ENCODE assay signal across 30 mouse cellular contexts in genomic region chr10:87018876-87019275, GRCm38 (mm10). TPM values are rescaled to one million over a fixed set of nuclear protein-coding genes. Genes with fewer than 3 reads are reported as not detected.
DNase-seq lines count a peak whose midpoint lies in the region; ATAC-seq and TF ChIP-seq lines count a peak whose summit lies in the region.
"Had no signal": no experiment of that assay in that cellular context is flagged by ENCODE, and none has a peak within 500 bp of the region (broad histone marks: within the 10 kb centered on the region; RNA-seq: fewer than 3 reads in every experiment).

No protein-coding gene starts in this region.

- peak; percentile 21; the same call in 1 of the 2 replicates for ATAC-seq in neural tube, embryonic 15.5 days (ENCODE audit: low FRiP score)
- ATAC-seq: activated CD4-positive, CD25-positive, alpha-beta regulatory T cell, adult 4 months; forebrain, embryonic 15.5 days had no signal

- no peaks in the 10 kb centered on the region for H3K9me3 ChIP-seq in neural tube, embryonic 15.5 days (replicated peaks)
- H3K9me3 ChIP-seq: embryonic facial prominence, embryonic 10.5 days; embryonic facial prominence, embryonic 13.5 days; forebrain, embryonic 12.5 days; forebrain, embryonic 15.5 days; hindbrain, embryonic 12.5 days; hindbrain, embryonic 15.5 days had no signal

- TF ChIP-seq POLR2A in heart, adult 2 months (IDR thresholded peaks at IDR 0.05; ENCODE audit: insufficient read depth, low read depth, low read length), result no peak

- TF ChIP-seq EP300 in heart, adult 2 months (IDR thresholded peaks at IDR 0.05; ENCODE audit: insufficient read depth, low read depth, low read length), result no peak

- H3K9ac ChIP-seq in neural tube, embryonic 15.5 days (replicated peaks), result no peak overlapping the region
- H3K9ac ChIP-seq in heart, adult 2 months (ENCODE audit: low read depth, low read length), result no peak overlapping the region
- H3K9ac ChIP-seq: embryonic facial prominence, embryonic 13.5 days; forebrain, embryonic 12.5 days; forebrain, embryonic 15.5 days; hindbrain, embryonic 12.5 days; hindbrain, embryonic 15.5 days had no signal

- TF ChIP-seq CTCF in heart, adult 2 months (IDR thresholded peaks at IDR 0.05), result no peak

- H3K4me2 ChIP-seq in neural tube, embryonic 15.5 days, result no peak overlapping the region
- H3K4me2 ChIP-seq: embryonic facial prominence, embryonic 13.5 days; forebrain, embryonic 12.5 days; forebrain, embryonic 15.5 days; heart, embryonic 11.5 days; hindbrain, embryonic 12.5 days; hindbrain, embryonic 15.5 days had no signal

- H3K4me3 ChIP-seq in neural tube, embryonic 15.5 days (replicated peaks), result no peak overlapping the region
- H3K4me3 ChIP-seq in heart, adult 2 months, result no peak overlapping the region
- H3K4me3 ChIP-seq: embryonic facial prominence, embryonic 10.5 days; embryonic facial prominence, embryonic 13.5 days; erythroblast, embryonic 14.5 days; forebrain, embryonic 12.5 days; forebrain, embryonic 15.5 days; hindbrain, embryonic 12.5 days; hindbrain, embryonic 15.5 days had no signal

- H3K36me3 ChIP-seq in neural tube, embryonic 15.5 days, result no peaks in the 10 kb centered on the region
- no peaks in the 10 kb centered on the region for H3K36me3 ChIP-seq in heart, adult 2 months (ENCODE audit: control insufficient read depth, insufficient read depth, low read length)
- H3K36me3 ChIP-seq: embryonic facial prominence, embryonic 10.5 days; embryonic facial prominence, embryonic 13.5 days; forebrain, embryonic 12.5 days; forebrain, embryonic 15.5 days; hindbrain, embryonic 12.5 days; hindbrain, embryonic 15.5 days had no signal

- WGBS in neural tube, embryonic 15.5 days, result 72% methylated on average over 9 of the region's 9 CpGs
- 56% methylated on average over 9 of the region's 9 CpGs for WGBS in heart, adult 2 months

- intact Hi-C loops in heart, adult 2 months (cut with DNase I), result no loop called here

- no peaks in the 10 kb centered on the region for H3K79me2 ChIP-seq in heart, adult 2 months (replicated peaks; ENCODE audit: control insufficient read depth, insufficient read depth, low read length)

- peaks cover 12% of the 10 kb centered on the region; the same call in 1 of the 2 replicates for H3K4me1 ChIP-seq in neural tube, embryonic 15.5 days
- H3K4me1 ChIP-seq in heart, adult 2 months (ENCODE audit: control insufficient read depth, insufficient read depth, low read length), result no peaks in the 10 kb centered on the region
- H3K4me1 ChIP-seq: embryonic facial prominence, embryonic 13.5 days had no signal

- no peak overlapping the region for H3K27ac ChIP-seq in neural tube, embryonic 15.5 days (replicated peaks)
- no peak overlapping the region for H3K27ac ChIP-seq in heart, adult 2 months
- H3K27ac ChIP-seq: embryonic facial prominence, embryonic 10.5 days; embryonic facial prominence, embryonic 13.5 days; forebrain, embryonic 12.5 days; forebrain, embryonic 15.5 days; hindbrain, embryonic 12.5 days; hindbrain, embryonic 15.5 days had no signal

- no peaks in the 10 kb centered on the region for H3K27me3 ChIP-seq in neural tube, embryonic 15.5 days (replicated peaks)
- no peaks in the 10 kb centered on the region for H3K27me3 ChIP-seq in heart, adult 2 months (ENCODE audit: control insufficient read depth, insufficient read depth, low read length)
- H3K27me3 ChIP-seq: embryonic facial prominence, embryonic 13.5 days; forebrain, embryonic 15.5 days; hindbrain, embryonic 12.5 days had no signal

- peak; percentile 71 for DNase-seq in heart, adult 11 months
- no peak for DNase-seq in heart, adult 18-20 months
- DNase-seq in kidney, postnatal 4 days, result peak; percentile 7 to 22
- no peak for DNase-seq in kidney, postnatal 14 days
- DNase-seq in neural tube, embryonic 10.5 days (ENCODE audit: extremely low spot score, low spot score), result no peak
- no peak for DNase-seq in yolk sac, embryonic 10.5 days (ENCODE audit: low spot score)
- no peak for DNase-seq in heart, adult 2 months
- DNase-seq: adrenal gland, adult 8-10 months; adrenal gland, postnatal 25 days; cerebellum, adult 11-12 months; cerebellum, adult 8-10 months; cerebellum, postnatal 10 days; cerebellum, postnatal 36 days; embryo, embryonic 11 days had no signal

RNA-seq across cellular contexts. Expression of gene Stab2, which starts 11.1 kb away (rescaled TPM):
- total RNA-seq in heart, adult 18-20 months (2021), result 1 to 10 TPM in 1 of 2 experiments, under 1 TPM in 1; 0.25 to 1.9 TPM
- polyA plus RNA-seq in neural tube, embryonic 15.5 days (2015; fragmentation: Nextera tagmentation; extraction: Ambion mirVana), result 0.09 and 0.33 TPM in 2 replicates
- under 1 TPM; 0.23 to 0.29 TPM for total RNA-seq in heart, adult 2 months (2021)
- 0.29 and 0.53 TPM in 2 replicates for polyA plus RNA-seq in heart, adult 2 months (2012; rRNA removed)
- polyA plus RNA-seq: activated CD4-positive, CD25-positive, alpha-beta regulatory T cell, adult 4 months; forebrain, embryonic 12.5 days had no signal

RNA-seq across cellular contexts. Expression of gene 1700113H08Rik, which starts 39.0 kb away (rescaled TPM):
- under 1 TPM in 1 of 2 experiments, not detected in 1; 0.55 TPM for total RNA-seq in heart, adult 18-20 months (2021)
- 0.26 and 0.37 TPM in 2 replicates for polyA plus RNA-seq in neural tube, embryonic 15.5 days (2015; fragmentation: Nextera tagmentation; extraction: Ambion mirVana)
- not detected for total RNA-seq in heart, adult 2 months (2021)
- polyA plus RNA-seq in heart, adult 2 months (2012; rRNA removed), result 0.12 and 0.32 TPM in 2 replicates
- total RNA-seq: adrenal gland, adult 8-10 months; adrenal gland, postnatal 25 days; ES-E14; gastrocnemius, postnatal 4 days; heart, postnatal 25 days; hematopoietic stem cell, adult 5-6 weeks had no signal
- polyA plus RNA-seq: activated CD4-positive, CD25-positive, alpha-beta regulatory T cell, adult 4 months; cortical plate, adult 2 months; embryonic facial prominence, embryonic 10.5 days; embryonic facial prominence, embryonic 13.5 days; erythroblast, embryonic 14.5 days; heart, embryonic 14.5 days had no signal

Comparison
In these comparisons a context has a peak if more than half of its experiments do, and no peak if none do; other contexts are left out.
1. DNase-seq: peak in heart, adult 11 months (single experiment) and kidney, postnatal 4 days (2 of 2); none in heart, adult 18-20 months (0 of 2), kidney, postnatal 14 days (single experiment), neural tube, embryonic 10.5 days (single experiment), yolk sac, embryonic 10.5 days (single experiment) and heart, adult 2 months (0 of 2).